Mouse (Mus musculus) macrophage (primary cell): Measurements from ENCODE around the gene Gm4969. TPM values are rescaled to one million over a fixed set of nuclear protein-coding genes. Genes with fewer than 3 reads are reported as not detected.

Experiments
- H3K27ac ChIP-seq: fragments of 350-480 bp; formaldehyde crosslinking; 2 replicates; pipeline ENCODE4 v1.9.0; 2021
- H3K36me3 ChIP-seq: fragments of 350-480 bp; formaldehyde crosslinking; 2 replicates; pipeline ENCODE4 v1.9.0; 2021; ENCODE audit errors: inconsistent target
- H3K4me3 ChIP-seq: fragments of 350-480 bp; formaldehyde crosslinking; 2 replicates; pipeline ENCODE4 v1.9.0; 2021; ENCODE audit errors: inconsistent target
- H3K79me2 ChIP-seq: fragments of 350-480 bp; formaldehyde crosslinking; 2 replicates; pipeline ENCODE4 v1.9.0; 2021; ENCODE audit errors: inconsistent target
- WGBS: methylation state at CpG from one replicate; pipeline ENCODE4 v1.1.7; 2026; ENCODE audit warnings: inconsistent platforms; ENCODE audit not compliant: missing documents; 5-methylcytosine and 5-hydroxymethylcytosine counted together
- polyA plus RNA-seq: library from polyadenylated mRNA; stranded (reverse); fragments of 250-400 nt; gene quantifications from 3 replicates; pipeline ENCODE4 v1.2.4, GENCODE M21; 2018; ENCODE audit warnings: inconsistent platforms

The Gm4969 gene
- polyA plus RNA-seq, 1 experiment from 2014 or later = not detected

DNA sequence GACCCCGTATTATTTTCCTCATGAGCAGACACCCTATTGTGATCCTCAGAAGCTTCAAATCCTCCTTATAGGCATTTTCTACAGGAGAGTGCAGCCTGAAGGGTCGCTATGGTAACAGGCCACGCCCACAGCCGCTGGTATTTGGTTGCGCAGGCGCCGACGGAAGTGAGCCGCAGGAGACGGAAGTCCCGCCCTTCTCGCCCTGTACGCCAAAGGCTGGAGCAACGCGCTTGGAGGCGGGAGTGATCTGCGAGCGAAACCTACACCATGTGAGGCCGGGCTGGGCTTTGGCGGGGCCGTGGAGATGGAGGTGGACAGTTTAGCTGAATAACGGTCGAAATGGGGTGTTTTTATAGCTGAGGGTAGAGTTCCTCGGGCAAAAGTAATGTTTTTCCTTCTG, 31.5 kb upstream of the Gm4969 start, which contains the start of gene Snrpd2:
Gene Snrpd2 (plus strand): TSS at position 97 of the 400 bp plus-strand sequence.
- peak within 1 kb of the TSS; percentile 45 for H3K27ac ChIP-seq
- under 1% methylated on average over 24 of the region's 24 CpGs for WGBS
- peaks cover 16% of the 10 kb centered on the region for H3K79me2 ChIP-seq
- H3K4me3 ChIP-seq = peak within 1 kb of the TSS; percentile 96
- peaks cover 13% of the 10 kb centered on the region; the same call in 1 of the 2 replicates for H3K36me3 ChIP-seq

GRCm38 (mm10) chr7:19148875-19149541, 30.8 kb upstream of the Gm4969 start, which contains the start of gene Qpctl:
Qpctl (minus strand) TSS chr7:19149291.
- WGBS = 2% methylated on average over 43 of the region's 43 CpGs
- peaks cover 16% of the 10 kb centered on the region for H3K79me2 ChIP-seq
- H3K36me3 ChIP-seq = peaks cover 13% of the 10 kb centered on the region; the same call in 1 of the 2 replicates
- H3K4me3 ChIP-seq = peak within 1 kb of the TSS; percentile 96
- H3K27ac ChIP-seq = peak within 1 kb of the TSS; percentile 45

DNA sequence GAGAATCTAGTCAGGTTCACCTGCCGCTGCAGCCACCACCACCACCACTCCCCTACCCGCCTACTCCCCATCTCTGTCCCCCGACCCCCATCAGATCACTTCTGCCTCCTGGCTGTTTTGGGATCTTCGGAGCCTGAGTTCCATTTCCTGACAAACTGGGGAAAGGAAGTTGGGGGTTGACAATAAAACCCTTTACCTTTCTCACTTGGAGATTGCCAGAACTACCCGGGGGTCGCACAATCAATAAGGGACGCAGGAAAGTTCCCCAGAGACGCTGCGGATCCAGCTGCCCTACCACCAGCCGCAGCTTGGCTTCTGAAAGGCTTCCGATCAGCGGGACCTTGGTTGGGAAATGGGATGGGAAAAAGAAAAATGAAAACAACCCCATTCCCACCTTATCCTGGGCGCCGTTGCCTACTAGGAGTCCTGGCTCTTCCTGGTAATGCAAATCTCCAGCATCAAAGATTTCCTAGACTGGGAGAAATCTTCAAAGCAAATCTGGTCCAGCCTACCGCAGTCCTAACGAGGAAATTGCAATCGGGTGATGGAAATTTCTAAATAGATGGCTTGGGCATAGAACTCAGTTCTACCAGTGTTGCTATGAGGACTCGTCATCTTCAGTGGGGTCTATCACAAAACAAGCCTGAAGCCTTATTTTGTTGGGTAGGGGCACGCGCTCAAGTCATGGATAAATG, 30.2 kb upstream of the Gm4969 start:
- Histone ChIP-seq H3K27ac (0 out of 2 replicates have a peak overlapping the region, but pooled peaks have one; percentile 21), H3K4me3 (peak overlapping the region; percentile 96)

DNA sequence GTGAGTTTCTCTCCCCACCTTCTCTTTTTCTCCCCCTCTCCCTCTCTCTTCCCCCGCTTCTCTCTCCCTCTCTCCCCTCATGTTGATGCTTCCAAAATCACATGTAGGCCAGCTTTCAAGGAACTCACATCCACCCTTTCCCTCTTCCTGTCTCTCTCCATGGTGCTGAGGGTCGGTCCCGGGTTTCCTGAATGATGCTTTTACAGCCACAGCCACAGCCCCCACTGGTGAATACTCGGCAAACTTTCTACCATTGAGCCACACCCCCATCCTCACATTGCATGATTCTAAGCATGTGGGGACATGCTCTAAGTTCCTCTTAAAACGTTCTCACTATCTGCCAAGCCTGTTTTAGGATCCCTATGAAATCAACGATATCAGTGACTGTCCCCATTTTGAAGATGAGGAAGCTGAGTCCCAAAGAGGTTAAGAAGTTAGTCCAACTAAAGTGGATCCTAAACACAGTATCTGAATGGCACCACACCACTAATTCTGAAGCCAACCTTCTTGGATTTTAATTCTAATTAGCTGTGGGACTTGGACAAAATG, 29.4 kb upstream of the Gm4969 start:
- H3K4me3 ChIP-seq = no peak overlapping the region

More for the DNA sequence above, 30.2 kb upstream of the Gm4969 start:
- Histone ChIP-seq H3K79me2 (peaks cover 16% of the 10 kb centered on the region), H3K36me3 (peaks cover 12% of the 10 kb centered on the region; the same call in 1 of the 2 replicates)
- WGBS = 13% methylated on average over 20 of the region's 20 CpGs

DNA sequence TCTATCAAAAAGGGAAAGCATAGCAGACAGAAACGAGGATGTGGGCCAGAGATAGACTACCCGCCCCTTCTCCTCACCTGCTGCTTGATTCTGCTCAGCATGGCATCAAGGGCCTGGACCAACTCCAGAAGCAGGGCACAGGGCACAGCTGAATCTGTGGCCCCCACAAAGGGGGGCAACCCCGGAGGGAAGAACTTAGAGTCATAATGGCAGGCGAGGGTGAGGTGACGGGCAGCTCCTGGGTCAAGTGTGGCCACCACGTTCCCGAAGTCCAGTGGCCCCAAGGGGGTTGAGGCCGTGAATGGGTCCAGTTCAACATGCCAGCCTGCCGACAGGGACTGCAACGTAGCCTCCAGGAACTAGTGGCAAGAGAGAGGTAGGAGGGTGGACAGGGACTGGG, 28.6 kb upstream of the Gm4969 start:
- Histone ChIP-seq H3K4me3 (no peak overlapping the region), H3K27ac (no peak overlapping the region), H3K36me3 (no peaks in the 10 kb centered on the region), H3K79me2 (peaks cover 16% of the 10 kb centered on the region)
- 91% methylated on average over 10 of the region's 10 CpGs for WGBS

More for the DNA sequence above, 29.4 kb upstream of the Gm4969 start:
- H3K79me2 ChIP-seq = peaks cover 16% of the 10 kb centered on the region
- WGBS = 24% methylated on average over 5 of the region's 6 CpGs
- peaks cover 5% of the 10 kb centered on the region; the same call in 1 of the 2 replicates for H3K36me3 ChIP-seq
- H3K27ac ChIP-seq = no peak overlapping the region

DNA sequence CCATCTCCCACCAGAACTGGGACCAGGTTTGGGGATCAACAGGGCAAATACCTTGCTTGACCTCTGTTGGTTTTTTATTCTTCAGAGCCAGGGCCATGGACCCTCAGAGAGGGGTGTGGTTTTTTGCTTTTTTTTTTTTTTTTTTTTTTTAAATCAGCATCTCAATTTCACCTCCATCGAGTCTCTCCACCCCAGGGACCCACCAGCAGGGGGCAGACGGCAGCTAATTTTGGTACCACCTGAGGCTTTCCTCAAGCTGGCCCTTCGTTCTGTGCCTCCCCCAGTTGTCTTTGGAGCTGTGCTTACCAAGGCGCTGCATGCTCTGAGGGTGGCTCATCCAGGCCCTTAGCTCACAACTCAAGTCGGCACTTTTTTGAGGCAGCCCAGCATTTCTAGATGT, 19.2 kb upstream of the Gm4969 start:
- no peak overlapping the region for H3K27ac ChIP-seq
- peaks cover 43% of the 10 kb centered on the region; the same call in 1 of the 2 replicates for H3K36me3 ChIP-seq
- H3K79me2 ChIP-seq = peaks cover 28% of the 10 kb centered on the region
- no peak overlapping the region for H3K4me3 ChIP-seq
- 75% methylated on average over 4 of the region's 5 CpGs for WGBS

DNA sequence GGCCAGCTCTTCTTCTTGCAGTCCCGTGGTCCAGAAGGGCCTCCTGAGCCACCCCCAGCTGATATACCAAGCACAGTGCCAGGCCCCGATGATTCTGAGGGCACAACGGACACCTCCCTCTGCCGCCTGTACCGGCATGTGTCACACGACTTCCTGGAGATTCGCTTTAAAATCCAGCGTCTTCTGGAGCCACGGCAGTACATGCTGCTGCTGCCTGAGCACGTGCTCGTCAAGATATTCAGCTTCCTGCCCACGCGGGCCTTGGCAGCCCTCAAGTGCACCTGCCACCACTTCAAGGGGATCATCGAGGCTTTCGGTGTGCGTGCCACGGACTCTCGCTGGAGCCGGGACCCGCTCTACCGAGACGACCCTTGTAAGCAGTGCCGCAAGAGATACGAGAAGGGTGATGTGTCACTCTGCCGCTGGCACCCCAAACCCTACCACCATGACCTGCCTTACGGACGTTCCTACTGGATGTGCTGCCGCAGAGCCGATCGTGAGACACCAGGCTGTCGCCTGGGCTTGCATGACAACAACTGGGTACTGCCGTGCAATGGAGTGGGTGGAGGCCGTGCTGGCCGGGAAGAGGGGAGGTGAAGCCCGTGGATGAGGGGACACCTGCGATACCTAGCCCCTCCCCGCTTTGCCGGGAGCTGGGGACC, 18.6 kb upstream of the Gm4969 start:
- no peak overlapping the region for H3K27ac ChIP-seq
- no peak overlapping the region for H3K4me3 ChIP-seq
- peaks cover 43% of the 10 kb centered on the region; the same call in 1 of the 2 replicates for H3K36me3 ChIP-seq
- WGBS = 95% methylated on average over 38 of the region's 38 CpGs
- H3K79me2 ChIP-seq = peaks cover 34% of the 10 kb centered on the region

GRCm38 (mm10) chr7:19136168-19136567, 18.0 kb upstream of the Gm4969 start:
- 98% methylated on average over 13 of the region's 13 CpGs for WGBS
- Histone ChIP-seq H3K27ac (no peak overlapping the region), H3K36me3 (peaks cover 42% of the 10 kb centered on the region; the same call in 1 of the 2 replicates), H3K79me2 (peaks cover 35% of the 10 kb centered on the region), H3K4me3 (no peak overlapping the region)

- H3K27ac ChIP-seq = 0 out of 2 replicates have a peak overlapping the region, but pooled peaks have one; percentile 27
- H3K36me3 ChIP-seq = peaks cover 10% of the 10 kb centered on the region; the same call in 1 of the 2 replicates
- WGBS = under 1% methylated on average over 39 of the region's 39 CpGs
- peaks cover 63% of the 10 kb centered on the region for H3K79me2 ChIP-seq
- H3K4me3 ChIP-seq = peak overlapping the region; percentile 17
These were observed 13.2 kb upstream of the Gm4969 start for GRCm38 (mm10) chr7:19131324-19131848.

DNA sequence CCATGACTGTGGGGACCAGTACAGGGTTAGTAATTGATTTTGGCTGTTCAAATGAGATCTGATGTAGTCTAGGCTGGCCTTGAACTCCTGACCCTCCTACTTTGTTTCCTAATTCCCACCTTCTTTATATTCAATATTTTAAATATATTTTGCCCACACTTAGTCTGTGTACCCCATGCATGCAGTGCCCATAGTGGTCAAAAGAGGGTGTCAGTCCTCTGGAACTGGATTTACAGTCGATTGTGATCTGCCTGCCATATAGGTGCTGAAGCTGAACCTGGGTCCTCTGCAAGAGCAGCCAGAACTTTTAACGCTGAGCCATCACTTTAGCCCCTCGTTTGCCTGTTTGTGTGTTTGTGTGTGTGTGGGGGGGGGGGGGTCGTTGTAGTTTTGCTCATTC, 12.5 kb upstream of the Gm4969 start:
- H3K79me2 ChIP-seq = peaks cover 69% of the 10 kb centered on the region
- H3K27ac ChIP-seq = no peak overlapping the region
- 32% methylated on average over 4 of the region's 4 CpGs for WGBS
- H3K36me3 ChIP-seq = peaks cover 5% of the 10 kb centered on the region; the same call in 1 of the 2 replicates
- peak overlapping the region; percentile 17; the same call in 1 of the 2 replicates for H3K4me3 ChIP-seq

GRCm38 (mm10) chr7:19129396-19129795, 11.2 kb upstream of the Gm4969 start:
- WGBS = 97% methylated on average over 5 of the region's 5 CpGs
- peaks cover 71% of the 10 kb centered on the region for H3K79me2 ChIP-seq
- no peak overlapping the region for H3K27ac ChIP-seq
- H3K36me3 ChIP-seq = no peaks in the 10 kb centered on the region; the same call in 1 of the 2 replicates
- no peak overlapping the region for H3K4me3 ChIP-seq

DNA sequence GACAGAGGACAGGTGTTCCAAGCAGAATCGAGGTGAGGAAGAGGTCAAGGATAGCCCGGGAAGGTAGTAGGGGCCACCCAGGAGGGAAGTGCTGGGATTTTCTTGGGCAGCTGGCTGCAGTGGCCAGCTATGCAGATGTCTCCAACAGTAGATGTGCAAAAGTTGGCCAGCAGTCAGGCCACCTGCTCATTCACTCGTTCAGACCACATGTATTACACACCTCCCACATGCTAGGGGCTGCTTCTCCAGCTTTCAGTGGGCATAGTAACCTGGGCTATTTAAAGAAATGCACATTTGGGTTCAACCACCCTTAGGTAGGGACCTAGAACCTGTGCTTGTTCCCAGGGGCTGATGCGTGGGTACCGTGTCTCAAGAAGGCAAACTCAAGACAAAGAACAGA, 9.6 kb upstream of the Gm4969 start:
- Histone ChIP-seq H3K36me3 (no peaks in the 10 kb centered on the region; the same call in 1 of the 2 replicates), H3K4me3 (no peak overlapping the region), H3K79me2 (peaks cover 72% of the 10 kb centered on the region), H3K27ac (no peak overlapping the region)
- 96% methylated on average over 5 of the region's 5 CpGs for WGBS

DNA sequence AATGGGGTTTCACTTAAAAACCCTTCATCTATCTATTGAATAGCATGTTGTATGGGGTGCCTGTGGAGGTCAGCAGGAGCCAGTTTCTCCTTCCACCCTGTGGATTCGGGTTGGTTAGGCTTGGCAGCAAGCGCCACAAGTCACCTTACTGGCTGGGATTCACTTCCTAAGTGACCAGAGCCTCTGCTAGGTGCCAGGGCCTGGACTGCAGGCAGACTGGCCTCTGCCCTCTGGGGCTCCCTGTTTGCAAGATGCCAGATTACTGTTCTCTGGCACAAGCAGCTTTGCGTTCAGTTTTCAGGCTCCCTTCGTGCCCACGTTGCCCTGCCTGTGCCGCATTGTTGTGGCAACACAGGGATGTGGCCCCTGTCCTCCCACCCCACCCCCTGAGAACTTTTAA, 6.5 kb upstream of the Gm4969 start:
- H3K36me3 ChIP-seq = no peaks in the 10 kb centered on the region; the same call in 1 of the 2 replicates
- no peak overlapping the region for H3K4me3 ChIP-seq
- peaks cover 91% of the 10 kb centered on the region for H3K79me2 ChIP-seq
- WGBS = 91% methylated on average over 6 of the region's 6 CpGs
- H3K27ac ChIP-seq = no peak overlapping the region

GRCm38 (mm10) chr7:19121686-19122085, 3.5 kb upstream of the Gm4969 start:
- H3K36me3 ChIP-seq = no peaks in the 10 kb centered on the region; the same call in 1 of the 2 replicates
- 91% methylated on average over 4 of the region's 4 CpGs for WGBS
- no peak overlapping the region for H3K4me3 ChIP-seq
- peaks cover 66% of the 10 kb centered on the region for H3K79me2 ChIP-seq
- no peak overlapping the region for H3K27ac ChIP-seq
